Mouse (Mus musculus) midbrain, embryonic 16.5 days (tissue): ENCODE measurements around the gene Pik3ip1. TPM values are rescaled to one million over a fixed set of nuclear protein-coding genes. Genes with fewer than 3 reads are reported as not detected.

ENCODE experiments used
- ATAC-seq: fragments of 200-750 bp; cut with Nextera tagmentation; 2 replicates; pipeline ENCODE4 v1.8.0; 2017; ENCODE audit warnings: moderate TSS enrichment
- H3K27ac ChIP-seq: fragments of 300-500 bp; sonication (generic); 2 replicates; pipeline ENCODE4 v1.5.1; 2014; ENCODE audit warnings: mild to moderate bottlenecking, low read length, mixed read lengths
- H3K27me3 ChIP-seq: fragments of 300-500 bp; sonication (generic); 2 replicates; pipeline ENCODE4 v1.6.1; 2014; ENCODE audit warnings: low read depth, low read length, mixed read lengths; ENCODE audit not compliant: control insufficient read depth, insufficient read depth
- H3K36me3 ChIP-seq: fragments of 300-500 bp; sonication (generic); 2 replicates; pipeline ENCODE4 v1.6.1; 2014; ENCODE audit warnings: mild to moderate bottlenecking, low read length, moderate library complexity, mixed read lengths; ENCODE audit not compliant: control insufficient read depth, insufficient read depth
- H3K4me1 ChIP-seq: fragments of 300-500 bp; sonication (generic); 2 replicates; pipeline ENCODE4 v1.6.1; 2014; ENCODE audit warnings: mild to moderate bottlenecking, low read length, mixed read lengths; ENCODE audit not compliant: control insufficient read depth, insufficient read depth
- H3K4me2 ChIP-seq: fragments of 300-500 bp; sonication (generic); 2 replicates; pipeline ENCODE4 v1.6.1; 2014; ENCODE audit warnings: mild to moderate bottlenecking, low read length, mixed read lengths
- H3K4me3 ChIP-seq: fragments of 300-500 bp; sonication (generic); 2 replicates; pipeline ENCODE4 v1.5.1; 2014; ENCODE audit warnings: low read depth, mild to moderate bottlenecking, low read length, moderate library complexity, mixed read lengths
- H3K9ac ChIP-seq: fragments of 300-500 bp; sonication (generic); 2 replicates; pipeline ENCODE4 v1.6.1; 2014; ENCODE audit warnings: low read depth, low read length, mixed read lengths
- H3K9me3 ChIP-seq: fragments of 300-500 bp; sonication (generic); replicated peaks from 2 replicates; pipeline ENCODE4 v1.6.1; 2014; ENCODE audit warnings: mild to moderate bottlenecking, low read length, mixed read lengths; ENCODE audit not compliant: control insufficient read depth, poor library complexity, severe bottlenecking
- WGBS: fragments of 180-500 bp; shearing (Covaris S2); extraction: QIAGEN DNeasy Blood & Tissue Kit; methylation state at CpG from one replicate; pipeline ENCODE4 v1.1.7; 2014; 5-methylcytosine and 5-hydroxymethylcytosine counted together
- polyA plus RNA-seq: library from polyadenylated mRNA; unstranded; fragments of >200 nt; fragmentation: Nextera tagmentation; extraction: Ambion mirVana; gene quantifications from 2 replicates; pipeline ENCODE4 v1.2.1, GENCODE M21; 2015

Gene Pik3ip1
- polyA plus RNA-seq, 1 experiment from 2014 or later: 29.5 TPM

GRCm38 (mm10) chr11:3311586-3312347, 18.4 kb upstream of the Pik3ip1 start:
- Histone ChIP-seq H3K4me1 (no peaks in the 10 kb centered on the region), H3K36me3 (peaks cover 29% of the 10 kb centered on the region), H3K4me2 (no peak overlapping the region), H3K9me3 (no peaks in the 10 kb centered on the region), H3K4me3 (no peak overlapping the region), H3K27me3 (no peaks in the 10 kb centered on the region), H3K9ac (no peak overlapping the region), H3K27ac (no peak overlapping the region)
- no peak for ATAC-seq
- WGBS: 85% methylated on average over 9 of the region's 10 CpGs

- H3K9ac ChIP-seq: no peak overlapping the region
- no peak for ATAC-seq
Observed at GRCm38 (mm10) chr11:3313294-3313693, 16.9 kb upstream of the Pik3ip1 start.

GRCm38 (mm10) chr11:3314148-3314547, 16.1 kb upstream of the Pik3ip1 start:
- WGBS: 32% methylated on average over 2 of the region's 2 CpGs
- Histone ChIP-seq H3K27me3 (no peaks in the 10 kb centered on the region), H3K27ac (no peak overlapping the region), H3K4me2 (no peak overlapping the region), H3K4me3 (no peak overlapping the region), H3K4me1 (no peaks in the 10 kb centered on the region), H3K9ac (no peak overlapping the region), H3K9me3 (no peaks in the 10 kb centered on the region), H3K36me3 (peaks cover 9% of the 10 kb centered on the region)
- peak; percentile 64; the same call in 1 of the 2 replicates for ATAC-seq

More at GRCm38 (mm10) chr11:3313294-3313693, 16.9 kb upstream of the Pik3ip1 start:
- H3K27me3 ChIP-seq: no peaks in the 10 kb centered on the region
- H3K4me3 ChIP-seq: no peak overlapping the region
- no peak overlapping the region for H3K27ac ChIP-seq
- 88% methylated on average over 1 of the region's 1 CpGs for WGBS
- H3K4me1 ChIP-seq: no peaks in the 10 kb centered on the region
- H3K9me3 ChIP-seq: no peaks in the 10 kb centered on the region
- peaks cover 17% of the 10 kb centered on the region for H3K36me3 ChIP-seq
- no peak overlapping the region for H3K4me2 ChIP-seq

GRCm38 (mm10) chr11:3318286-3318685, 11.9 kb upstream of the Pik3ip1 start:
- no peaks in the 10 kb centered on the region for H3K36me3 ChIP-seq
- H3K27me3 ChIP-seq: no peaks in the 10 kb centered on the region
- no peaks in the 10 kb centered on the region for H3K4me1 ChIP-seq
- H3K4me3 ChIP-seq: no peak overlapping the region
- 96% methylated on average over 3 of the region's 3 CpGs for WGBS
- no peaks in the 10 kb centered on the region for H3K9me3 ChIP-seq
- no peak overlapping the region for H3K9ac ChIP-seq
- no peak overlapping the region for H3K4me2 ChIP-seq
- ATAC-seq: no peak
- H3K27ac ChIP-seq: no peak overlapping the region

- H3K9me3 ChIP-seq: no peaks in the 10 kb centered on the region
- H3K9ac ChIP-seq: no peak overlapping the region
- peaks cover 12% of the 10 kb centered on the region for H3K4me1 ChIP-seq
- H3K4me3 ChIP-seq: no peak overlapping the region
- no peak overlapping the region for H3K27ac ChIP-seq
- no peak for ATAC-seq
- no peaks in the 10 kb centered on the region for H3K27me3 ChIP-seq
- WGBS: 79% methylated on average over 5 of the region's 5 CpGs
- no peak overlapping the region for H3K4me2 ChIP-seq
- H3K36me3 ChIP-seq: no peaks in the 10 kb centered on the region
Observed at GRCm38 (mm10) chr11:3328271-3328670, 1.9 kb upstream of the Pik3ip1 start.

GRCm38 (mm10) chr11:3328806-3329775, 1.1 kb upstream of the Pik3ip1 start:
- no peak for ATAC-seq
- Histone ChIP-seq H3K27me3 (no peaks in the 10 kb centered on the region), H3K4me2 (no peak overlapping the region), H3K9me3 (no peaks in the 10 kb centered on the region), H3K27ac (no peak overlapping the region), H3K4me1 (peaks cover 12% of the 10 kb centered on the region), H3K36me3 (0 out of 2 replicates have a peak, but pooled peaks cover under 1% of the 10 kb centered on the region), H3K4me3 (no peak overlapping the region), H3K9ac (no peak overlapping the region)
- WGBS: 78% methylated on average over 11 of the region's 11 CpGs

- H3K4me2 ChIP-seq: peak overlapping the region; percentile 99
- 3% methylated on average over 8 of the region's 9 CpGs for WGBS
- 0 out of 2 replicates have a peak, but pooled peaks cover 2% of the 10 kb centered on the region for H3K36me3 ChIP-seq
- peaks cover 12% of the 10 kb centered on the region for H3K4me1 ChIP-seq
- no peaks in the 10 kb centered on the region for H3K9me3 ChIP-seq
- H3K4me3 ChIP-seq: peak overlapping the region; percentile 74
- H3K27ac ChIP-seq: peak overlapping the region; percentile 83
- peak; percentile 61 for ATAC-seq
- peak overlapping the region; percentile 65 for H3K9ac ChIP-seq
- no peaks in the 10 kb centered on the region for H3K27me3 ChIP-seq
Observed at GRCm38 (mm10) chr11:3330566-3330965, 365 bp downstream of the Pik3ip1 start.

- peak overlapping the region; percentile 83 for H3K27ac ChIP-seq
- no peaks in the 10 kb centered on the region for H3K9me3 ChIP-seq
- H3K4me1 ChIP-seq: peaks cover 12% of the 10 kb centered on the region
- H3K4me3 ChIP-seq: peak overlapping the region; percentile 74
- H3K36me3 ChIP-seq: 0 out of 2 replicates have a peak, but pooled peaks cover 2% of the 10 kb centered on the region
- peak overlapping the region; percentile 99 for H3K4me2 ChIP-seq
- H3K9ac ChIP-seq: peak overlapping the region; percentile 74
- 2% methylated on average over 14 of the region's 14 CpGs for WGBS
- no peak for ATAC-seq
- H3K27me3 ChIP-seq: no peaks in the 10 kb centered on the region
Observed at GRCm38 (mm10) chr11:3330991-3331750, 970 bp downstream of the Pik3ip1 start.
